Mouse (Mus musculus): ENCODE measurements around the gene Gm28308. TPM values are rescaled to one million over a fixed set of nuclear protein-coding genes. Genes with fewer than 3 reads are reported as not detected.

Gene Gm28308
- polyA plus RNA-seq, 1 experiment from 2014 or later, result not detected

- Histone ChIP-seq H3K27ac (replicated peaks) (peak overlapping the region; percentile 79), H3K4me3 (peak overlapping the region; percentile 36), H3K4me2 (peak overlapping the region; percentile 59), H3K27me3 (replicated peaks) (peaks cover 99% of the 10 kb centered on the region), H3K9ac (peak overlapping the region; percentile 73), H3K36me3 (no peaks in the 10 kb centered on the region), H3K9me3 (no peaks in the 10 kb centered on the region), H3K4me1 (peaks cover 14% of the 10 kb centered on the region; the same call in 1 of the 2 replicates)
- no peak for ATAC-seq (ENCODE audit: extremely low read depth, insufficient number of reproducible peaks, low FRiP score, low TSS enrichment)
- WGBS, result 18% methylated on average over 1 of the region's 1 CpGs
Measured at GRCm38 (mm10) chr6:52167176-52167575, 46.0 kb downstream of the Gm28308 start.

GRCm38 (mm10) chr6:52166431-52167077 lies 46.6 kb downstream of the Gm28308 start:
- Histone ChIP-seq H3K27ac (replicated peaks) (peak overlapping the region; percentile 79), H3K9me3 (no peaks in the 10 kb centered on the region), H3K27me3 (replicated peaks) (peaks cover 99% of the 10 kb centered on the region), H3K4me1 (peaks cover 14% of the 10 kb centered on the region; the same call in 1 of the 2 replicates), H3K36me3 (no peaks in the 10 kb centered on the region), H3K4me2 (peak overlapping the region; percentile 59), H3K4me3 (peak overlapping the region; percentile 51), H3K9ac (peak overlapping the region; percentile 59)
- ATAC-seq (ENCODE audit: extremely low read depth, insufficient number of reproducible peaks, low FRiP score, low TSS enrichment), result no peak
- 12% methylated on average over 4 of the region's 4 CpGs for WGBS

- peaks cover 98% of the 10 kb centered on the region for H3K27me3 ChIP-seq (replicated peaks)
- peak overlapping the region; percentile 79 for H3K27ac ChIP-seq (replicated peaks)
- peak overlapping the region; percentile 59 for H3K9ac ChIP-seq
- H3K36me3 ChIP-seq, result no peaks in the 10 kb centered on the region
- H3K4me2 ChIP-seq, result peak overlapping the region; percentile 59
- no peaks in the 10 kb centered on the region for H3K9me3 ChIP-seq
- H3K4me3 ChIP-seq, result peak overlapping the region; percentile 51
- WGBS, result 2% methylated on average over 28 of the region's 28 CpGs
- H3K4me1 ChIP-seq, result peaks cover 10% of the 10 kb centered on the region
- ATAC-seq (ENCODE audit: extremely low read depth, insufficient number of reproducible peaks, low FRiP score, low TSS enrichment), result no peak
Measured at GRCm38 (mm10) chr6:52165441-52166370, 47.4 kb downstream of the Gm28308 start.

- Histone ChIP-seq H3K27ac (replicated peaks) (peak within 1 kb of the TSS; percentile 79), H3K9me3 (no peaks in the 10 kb centered on the region), H3K9ac (peak within 1 kb of the TSS; percentile 72), H3K4me3 (peak within 1 kb of the TSS; percentile 51), H3K4me2 (peak within 1 kb of the TSS; percentile 59), H3K36me3 (no peaks in the 10 kb centered on the region), H3K4me1 (peaks cover 11% of the 10 kb centered on the region), H3K27me3 (replicated peaks) (peaks cover 98% of the 10 kb centered on the region)
- no peak for ATAC-seq (ENCODE audit: extremely low read depth, insufficient number of reproducible peaks, low FRiP score, low TSS enrichment)
- WGBS, result under 1% methylated on average over 25 of the region's 25 CpGs
Measured at GRCm38 (mm10) chr6:52164626-52165440, 48.3 kb downstream of the Gm28308 start, which contains the start of gene Hoxa2. Gene Hoxa2, minus strand, starts transcription at chr6:52164831.

- Histone ChIP-seq H3K9ac (peak overlapping the region; percentile 72), H3K4me3 (peak overlapping the region; percentile 51), H3K27ac (replicated peaks) (peak overlapping the region; percentile 79), H3K9me3 (no peaks in the 10 kb centered on the region), H3K4me2 (peak overlapping the region; percentile 59), H3K4me1 (peaks cover 15% of the 10 kb centered on the region), H3K27me3 (replicated peaks) (peaks cover 98% of the 10 kb centered on the region), H3K36me3 (no peaks in the 10 kb centered on the region)
- WGBS, result 4% methylated on average over 39 of the region's 39 CpGs
- ATAC-seq (ENCODE audit: extremely low read depth, insufficient number of reproducible peaks, low FRiP score, low TSS enrichment), result no peak
Measured at GRCm38 (mm10) chr6:52164051-52164625, 49.0 kb downstream of the Gm28308 start.

GRCm38 (mm10) chr6:52163366-52164031 lies 49.6 kb downstream of the Gm28308 start:
- no peaks in the 10 kb centered on the region for H3K9me3 ChIP-seq
- H3K27ac ChIP-seq (replicated peaks), result peak overlapping the region; percentile 79
- peak overlapping the region; percentile 51 for H3K4me3 ChIP-seq
- peaks cover 99% of the 10 kb centered on the region for H3K27me3 ChIP-seq (replicated peaks)
- 7% methylated on average over 17 of the region's 17 CpGs for WGBS
- ATAC-seq (ENCODE audit: extremely low read depth, insufficient number of reproducible peaks, low FRiP score, low TSS enrichment), result no peak
- H3K9ac ChIP-seq, result peak overlapping the region; percentile 72
- H3K4me2 ChIP-seq, result peak overlapping the region; percentile 59
- H3K4me1 ChIP-seq, result peaks cover 19% of the 10 kb centered on the region
- no peaks in the 10 kb centered on the region for H3K36me3 ChIP-seq

GRCm38 (mm10) chr6:52162611-52163365 lies 50.4 kb downstream of the Gm28308 start:
- peak overlapping the region; percentile 79 for H3K27ac ChIP-seq (replicated peaks)
- no peaks in the 10 kb centered on the region for H3K9me3 ChIP-seq
- peak overlapping the region; percentile 72 for H3K9ac ChIP-seq
- H3K4me1 ChIP-seq, result peaks cover 24% of the 10 kb centered on the region
- no peaks in the 10 kb centered on the region for H3K36me3 ChIP-seq
- H3K27me3 ChIP-seq (replicated peaks), result peaks cover 99% of the 10 kb centered on the region
- 12% methylated on average over 14 of the region's 14 CpGs for WGBS
- H3K4me2 ChIP-seq, result peak overlapping the region; percentile 59
- H3K4me3 ChIP-seq, result peak overlapping the region; percentile 51
- no peak for ATAC-seq (ENCODE audit: extremely low read depth, insufficient number of reproducible peaks, low FRiP score, low TSS enrichment)

GRCm38 (mm10) chr6:52162093-52162380 lies 51.1 kb downstream of the Gm28308 start:
- Histone ChIP-seq H3K27ac (replicated peaks) (no peak overlapping the region), H3K27me3 (replicated peaks) (peaks cover 99% of the 10 kb centered on the region), H3K9me3 (no peaks in the 10 kb centered on the region), H3K4me3 (no peak overlapping the region; the same call in 1 of the 2 replicates), H3K36me3 (no peaks in the 10 kb centered on the region), H3K9ac (no peak overlapping the region; the same call in 1 of the 2 replicates), H3K4me1 (peaks cover 26% of the 10 kb centered on the region), H3K4me2 (peak overlapping the region; percentile 59)
- WGBS, result 36% methylated on average over 1 of the region's 1 CpGs
- ATAC-seq (ENCODE audit: extremely low read depth, insufficient number of reproducible peaks, low FRiP score, low TSS enrichment), result no peak

- H3K27ac ChIP-seq (replicated peaks), result peak overlapping the region; percentile 84; the same call in 1 of the 2 replicates
- peak overlapping the region; percentile 98 for H3K4me2 ChIP-seq
- H3K9ac ChIP-seq, result no peak overlapping the region; the same call in 1 of the 2 replicates
- WGBS, result 24% methylated on average over 8 of the region's 8 CpGs
- H3K27me3 ChIP-seq (replicated peaks), result peaks cover 99% of the 10 kb centered on the region
- no peak for ATAC-seq (ENCODE audit: extremely low read depth, insufficient number of reproducible peaks, low FRiP score, low TSS enrichment)
- peak overlapping the region; percentile 73 for H3K4me3 ChIP-seq
- H3K4me1 ChIP-seq, result peaks cover 30% of the 10 kb centered on the region
- H3K36me3 ChIP-seq, result no peaks in the 10 kb centered on the region
- no peaks in the 10 kb centered on the region for H3K9me3 ChIP-seq
Measured at GRCm38 (mm10) chr6:52161336-52162092, 51.6 kb downstream of the Gm28308 start.
